Mouse (Mus musculus): ENCODE data around the gene Gm20696. TPM values are rescaled to one million over a fixed set of nuclear protein-coding genes. Genes with fewer than 3 reads are reported as not detected.

Gene Gm20696
- polyA plus RNA-seq, 2 experiments, result 2.0 to 5.9 TPM

DNA sequence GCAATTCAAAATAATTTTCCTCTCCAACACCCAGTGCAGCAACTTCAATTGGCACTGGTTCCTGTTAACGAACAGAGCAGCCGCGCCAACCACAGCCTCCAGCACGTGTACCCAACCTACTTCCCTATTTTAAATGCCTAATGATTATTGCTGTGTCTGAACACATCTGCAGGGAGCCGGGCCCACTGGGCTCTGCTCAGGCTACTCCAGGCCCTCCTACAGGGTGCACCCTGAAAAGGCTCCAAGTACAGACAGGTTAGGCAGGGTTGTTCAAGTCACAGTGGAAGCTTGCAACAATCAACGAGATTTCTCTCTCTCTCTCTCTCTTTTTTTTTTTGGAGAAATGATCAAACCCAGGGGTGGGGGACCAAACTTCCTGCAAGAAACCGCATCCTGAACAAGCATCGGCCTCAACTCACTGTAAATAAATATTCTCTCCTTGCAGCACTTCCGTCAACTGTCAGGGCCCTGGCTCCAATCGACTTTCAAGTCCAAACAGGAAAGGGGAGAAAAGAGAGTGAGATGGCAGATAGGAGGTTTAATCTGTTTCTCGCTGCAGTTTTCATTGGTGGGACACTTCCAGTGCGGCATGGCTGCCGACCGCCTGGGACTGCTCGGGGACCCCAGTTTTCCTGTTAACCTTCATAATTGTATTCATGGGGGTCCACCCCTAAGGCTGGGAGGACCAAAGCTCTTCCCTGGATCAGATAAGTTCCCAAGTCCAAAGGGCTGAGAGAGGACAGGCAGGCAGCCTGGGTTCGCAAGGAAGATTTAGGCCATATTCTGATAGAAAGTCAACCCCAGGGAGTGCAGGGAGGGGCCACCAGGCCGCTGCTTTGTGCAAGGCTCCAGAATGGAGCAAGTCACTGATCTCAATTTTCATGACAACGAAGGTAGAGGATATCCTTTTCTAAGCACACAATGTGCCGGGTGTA lies 277.6 kb downstream of the Gm20696 start:
- Histone ChIP-seq H3K9me3 (ENCODE audit: control insufficient read depth, low read length) (no peaks in the 10 kb centered on the region), H3K4me2 (replicated peaks; ENCODE audit: low read depth, low read length, severe bottlenecking) (no peak overlapping the region), H3K27ac (replicated peaks; ENCODE audit: low read depth, low read length) (no peak overlapping the region), H3K9ac (ENCODE audit: low read depth, low read length, severe bottlenecking) (no peak overlapping the region), H3K4me3 (replicated peaks; ENCODE audit: low read length) (no peak overlapping the region), H3K4me1 (ENCODE audit: control insufficient read depth, insufficient read depth, low read length) (peaks cover 11% of the 10 kb centered on the region), H3K27me3 (ENCODE audit: control insufficient read depth, insufficient read depth, low read length) (no peaks in the 10 kb centered on the region), H3K36me3 (ENCODE audit: control insufficient read depth, insufficient read depth, low read length) (0 out of 2 replicates have a peak, but pooled peaks cover 3% of the 10 kb centered on the region)
- ATAC-seq (ENCODE audit: low FRiP score, low read depth) (no peak), DNase-seq (ENCODE audit: low spot score) (no peak)
- TF ChIP-seq POLR2A (IDR thresholded peaks at IDR 0.05; ENCODE audit: borderline replicate concordance, extremely low read depth, insufficient read depth, insufficient read length), result no peak
- WGBS, result 62% methylated on average over 19 of the region's 19 CpGs

DNA sequence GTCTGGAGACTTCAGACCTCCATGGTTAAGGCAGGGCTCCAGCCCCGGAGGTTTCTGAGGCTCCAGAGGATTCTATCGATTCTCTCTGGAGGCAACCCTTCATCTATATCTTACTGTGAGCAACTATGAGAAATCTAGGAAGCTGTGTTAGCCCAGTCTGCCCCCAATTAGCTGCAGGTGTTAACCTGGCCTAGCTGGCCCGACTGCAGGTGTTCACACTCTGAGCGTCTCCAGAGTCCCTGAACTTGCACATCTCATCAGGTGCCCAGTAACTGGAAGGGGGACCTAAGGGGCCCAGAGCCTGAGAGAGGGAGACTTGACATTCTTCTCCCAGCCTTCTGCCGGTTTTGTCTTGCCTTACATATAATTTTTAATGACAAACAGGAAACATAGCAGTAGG lies 278.6 kb downstream of the Gm20696 start:
- Histone ChIP-seq H3K4me3 (replicated peaks; ENCODE audit: low read length) (no peak overlapping the region), H3K4me2 (replicated peaks; ENCODE audit: low read depth, low read length, severe bottlenecking) (no peak overlapping the region), H3K9ac (ENCODE audit: low read depth, low read length, severe bottlenecking) (no peak overlapping the region), H3K9me3 (ENCODE audit: control insufficient read depth, low read length) (no peaks in the 10 kb centered on the region), H3K27ac (replicated peaks; ENCODE audit: low read depth, low read length) (no peak overlapping the region), H3K27me3 (ENCODE audit: control insufficient read depth, insufficient read depth, low read length) (no peaks in the 10 kb centered on the region), H3K36me3 (ENCODE audit: control insufficient read depth, insufficient read depth, low read length) (0 out of 2 replicates have a peak, but pooled peaks cover 3% of the 10 kb centered on the region), H3K4me1 (ENCODE audit: control insufficient read depth, insufficient read depth, low read length) (peaks cover 11% of the 10 kb centered on the region)
- no peak for TF ChIP-seq POLR2A (IDR thresholded peaks at IDR 0.05; ENCODE audit: borderline replicate concordance, extremely low read depth, insufficient read depth, insufficient read length)
- WGBS, result 58% methylated on average over 5 of the region's 5 CpGs
- DNase-seq (ENCODE audit: low spot score), result no peak
- no peak for ATAC-seq (ENCODE audit: low FRiP score, low read depth)

GRCm38 (mm10) chr6:99385059-99385604 lies 281.5 kb downstream of the Gm20696 start:
- no peak for TF ChIP-seq POLR2A (IDR thresholded peaks at IDR 0.05; ENCODE audit: borderline replicate concordance, extremely low read depth, insufficient read depth, insufficient read length)
- no peak overlapping the region for H3K4me3 ChIP-seq (replicated peaks; ENCODE audit: low read length)

DNA sequence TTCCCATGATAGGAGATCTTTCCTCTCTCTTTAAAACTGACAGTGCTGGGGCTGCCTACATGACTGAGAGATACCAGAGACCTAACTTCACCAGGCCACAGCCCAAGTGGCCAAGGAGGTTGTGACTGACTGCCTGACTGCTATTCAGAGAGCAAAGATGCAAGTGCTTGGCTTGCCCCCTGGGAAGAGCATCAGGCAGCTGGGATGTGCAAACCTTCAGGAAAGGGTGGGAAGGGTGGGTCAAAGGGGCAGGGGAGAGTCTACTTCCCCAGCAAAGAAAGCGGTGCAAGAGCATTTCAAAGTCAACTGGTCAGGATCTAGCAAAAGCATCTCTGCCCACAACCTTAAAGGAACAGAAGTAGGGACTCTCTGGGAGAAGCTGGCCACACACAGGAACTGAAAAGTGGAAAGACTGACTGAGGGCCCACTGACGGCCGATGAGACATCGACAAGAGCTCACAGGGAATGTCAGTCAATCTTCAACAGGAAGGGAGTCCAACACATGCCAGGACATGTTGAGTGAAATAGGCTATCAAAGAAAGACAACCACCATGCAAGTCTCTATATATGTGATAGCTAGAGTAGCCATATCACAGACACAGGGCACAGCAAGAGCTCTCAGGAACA lies 282.6 kb downstream of the Gm20696 start:
- H3K9me3 ChIP-seq (ENCODE audit: control insufficient read depth, low read length), result no peaks in the 10 kb centered on the region
- 67% methylated on average over 4 of the region's 4 CpGs for WGBS
- no peak overlapping the region for H3K4me2 ChIP-seq (replicated peaks; ENCODE audit: low read depth, low read length, severe bottlenecking)
- H3K9ac ChIP-seq (ENCODE audit: low read depth, low read length, severe bottlenecking), result no peak overlapping the region
- H3K27me3 ChIP-seq (ENCODE audit: control insufficient read depth, insufficient read depth, low read length), result no peaks in the 10 kb centered on the region
- H3K4me1 ChIP-seq (ENCODE audit: control insufficient read depth, insufficient read depth, low read length), result 0 out of 2 replicates have a peak, but pooled peaks cover 14% of the 10 kb centered on the region
- no peak overlapping the region for H3K27ac ChIP-seq (replicated peaks; ENCODE audit: low read depth, low read length)
- H3K36me3 ChIP-seq (ENCODE audit: control insufficient read depth, insufficient read depth, low read length), result no peaks in the 10 kb centered on the region
- DNase-seq (ENCODE audit: low spot score), result no peak
- no peak for ATAC-seq (ENCODE audit: low FRiP score, low read depth)
- no peak for TF ChIP-seq POLR2A (IDR thresholded peaks at IDR 0.05; ENCODE audit: borderline replicate concordance, extremely low read depth, insufficient read depth, insufficient read length)
- no peak overlapping the region for H3K4me3 ChIP-seq (replicated peaks; ENCODE audit: low read length)

More at GRCm38 (mm10) chr6:99385059-99385604, 281.5 kb downstream of the Gm20696 start:
- ATAC-seq (ENCODE audit: low FRiP score, low read depth) (no peak), DNase-seq (ENCODE audit: low spot score) (no peak)
- WGBS, result 83% methylated on average over 2 of the region's 2 CpGs
- H3K4me1 ChIP-seq (ENCODE audit: control insufficient read depth, insufficient read depth, low read length), result peaks cover 5% of the 10 kb centered on the region; the same call in 1 of the 2 replicates
- no peaks in the 10 kb centered on the region for H3K36me3 ChIP-seq (ENCODE audit: control insufficient read depth, insufficient read depth, low read length)
- H3K4me2 ChIP-seq (replicated peaks; ENCODE audit: low read depth, low read length, severe bottlenecking), result no peak overlapping the region
- H3K9ac ChIP-seq (ENCODE audit: low read depth, low read length, severe bottlenecking), result no peak overlapping the region
- no peaks in the 10 kb centered on the region for H3K27me3 ChIP-seq (ENCODE audit: control insufficient read depth, insufficient read depth, low read length)
- no peaks in the 10 kb centered on the region for H3K9me3 ChIP-seq (ENCODE audit: control insufficient read depth, low read length)
- no peak overlapping the region for H3K27ac ChIP-seq (replicated peaks; ENCODE audit: low read depth, low read length)

GRCm38 (mm10) chr6:99380146-99380545 lies 286.5 kb downstream of the Gm20696 start:
- H3K9me3 ChIP-seq (ENCODE audit: control insufficient read depth, low read length), result no peaks in the 10 kb centered on the region
- H3K27ac ChIP-seq (replicated peaks; ENCODE audit: low read depth, low read length), result no peak overlapping the region
- H3K36me3 ChIP-seq (ENCODE audit: control insufficient read depth, insufficient read depth, low read length), result no peaks in the 10 kb centered on the region
- H3K4me3 ChIP-seq (replicated peaks; ENCODE audit: low read length), result no peak overlapping the region
- H3K9ac ChIP-seq (ENCODE audit: low read depth, low read length, severe bottlenecking), result no peak overlapping the region
- WGBS, result 79% methylated on average over 5 of the region's 5 CpGs
- H3K27me3 ChIP-seq (ENCODE audit: control insufficient read depth, insufficient read depth, low read length), result no peaks in the 10 kb centered on the region
- H3K4me2 ChIP-seq (replicated peaks; ENCODE audit: low read depth, low read length, severe bottlenecking), result no peak overlapping the region
- H3K4me1 ChIP-seq (ENCODE audit: control insufficient read depth, insufficient read depth, low read length), result peaks cover 36% of the 10 kb centered on the region
- no peak for TF ChIP-seq POLR2A (IDR thresholded peaks at IDR 0.05; ENCODE audit: borderline replicate concordance, extremely low read depth, insufficient read depth, insufficient read length)
- no peak for ATAC-seq (ENCODE audit: low FRiP score, low read depth)
- DNase-seq (ENCODE audit: low spot score), result no peak
